Mouse (Mus musculus) ovary, postnatal 36 days (tissue): ENCODE measurements at regions not wholly inside any gene's neighbourhood (a gene's known extent, or its start where the extent isn't known, plus 50 kb on each side); places are given as distances from the start of the nearest gene placed in this dataset.

Source experiments
- DNase-seq: peaks from one replicate; pipeline ENCODE4 v3.0.0; 2022; ENCODE audit warnings: low spot score, mixed read lengths

GRCm38 (mm10) chrX:143024325-143024971, 57.9 kb upstream of the Ammecr1 start:
- DNase-seq: no peak

- no peak for DNase-seq
Observed at GRCm38 (mm10) chrX:143030371-143031010, 64.0 kb upstream of the Ammecr1 start.

DNA sequence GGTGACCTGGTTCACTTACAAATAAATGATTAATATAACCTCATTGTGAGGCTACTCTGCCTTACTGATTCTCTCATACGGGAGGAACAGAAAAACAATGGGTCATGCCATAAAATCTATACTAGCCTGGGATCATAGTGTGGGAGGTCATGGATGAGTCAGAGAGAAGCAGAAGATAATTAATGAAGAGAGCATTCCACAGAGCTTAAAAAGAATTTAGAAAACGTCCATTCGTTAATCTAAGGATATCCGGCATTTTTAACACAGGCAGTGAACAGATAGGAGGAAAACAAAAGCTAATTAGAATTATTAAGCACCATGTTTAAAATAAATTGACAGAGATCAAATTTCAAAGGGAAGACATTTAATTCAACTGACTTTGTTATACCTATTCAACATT, 59.5 kb upstream of the Rtl9 start:
- DNase-seq: no peak

- no peak for DNase-seq
Observed at GRCm38 (mm10) chrX:143044296-143044695, 55.1 kb upstream of the Rtl9 start.

DNA sequence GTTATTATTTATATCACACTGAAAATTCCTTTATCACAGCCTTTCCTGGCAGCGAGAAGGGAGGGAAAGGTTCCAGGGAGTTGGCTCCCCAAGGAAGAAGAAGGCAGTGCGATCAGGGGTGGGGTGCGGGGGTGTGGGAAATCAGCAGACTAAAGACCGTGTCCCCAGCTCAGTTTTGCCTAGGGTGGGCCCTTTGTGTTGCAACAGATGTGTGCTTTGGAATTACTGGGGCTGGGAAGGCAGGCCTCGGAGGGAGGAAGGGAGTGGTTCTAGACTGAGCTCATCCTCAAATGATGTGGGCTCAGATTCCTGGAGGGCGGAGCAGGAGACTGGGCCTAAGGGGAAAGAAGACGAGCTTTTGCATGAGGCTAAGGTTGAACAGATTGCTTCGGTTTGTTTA, 53.1 kb upstream of the Rtl9 start:
- peak; percentile 13 for DNase-seq
